Mouse (Mus musculus): ENCODE measurements around the gene Ncbp1.
A peak's percentile ranks its signal among the peaks of the same experiment; 100 is the strongest.

The Ncbp1 gene

DNA sequence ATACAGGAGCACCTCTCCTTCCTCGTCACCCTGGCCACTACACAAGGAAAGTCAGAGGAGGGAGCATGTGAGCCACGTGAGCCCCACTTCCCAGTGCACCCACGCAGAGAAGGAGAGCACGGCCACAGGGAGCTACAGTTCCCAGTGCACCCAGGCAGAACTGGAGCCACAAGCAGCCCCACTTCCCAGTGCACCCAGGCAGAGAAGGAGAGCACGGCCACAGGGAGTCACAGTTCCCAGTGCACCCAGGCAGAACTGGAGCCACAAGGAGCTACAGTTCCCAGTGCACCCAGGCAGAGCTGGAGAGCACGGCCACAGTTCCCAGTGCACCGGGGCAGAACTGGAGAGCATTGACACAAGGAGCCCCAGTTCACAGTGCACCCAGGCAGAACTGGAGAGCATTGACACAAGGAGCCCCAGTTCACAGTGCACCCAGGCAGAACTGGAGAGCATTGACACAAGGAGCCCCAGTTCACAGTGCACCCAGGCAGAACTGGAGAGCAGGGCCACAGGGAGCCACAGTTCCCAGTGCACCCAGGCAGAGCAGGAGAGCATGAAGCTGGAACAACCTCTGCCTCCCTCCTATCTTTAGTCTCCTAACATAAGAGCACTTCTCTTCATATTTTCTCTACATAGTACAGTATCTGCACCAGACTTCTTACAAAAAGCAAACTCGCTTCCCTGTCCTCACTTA is 9.0 kb upstream of the Ncbp1 start:
- peak; percentile 73 to 78 for DNase-seq

DNA sequence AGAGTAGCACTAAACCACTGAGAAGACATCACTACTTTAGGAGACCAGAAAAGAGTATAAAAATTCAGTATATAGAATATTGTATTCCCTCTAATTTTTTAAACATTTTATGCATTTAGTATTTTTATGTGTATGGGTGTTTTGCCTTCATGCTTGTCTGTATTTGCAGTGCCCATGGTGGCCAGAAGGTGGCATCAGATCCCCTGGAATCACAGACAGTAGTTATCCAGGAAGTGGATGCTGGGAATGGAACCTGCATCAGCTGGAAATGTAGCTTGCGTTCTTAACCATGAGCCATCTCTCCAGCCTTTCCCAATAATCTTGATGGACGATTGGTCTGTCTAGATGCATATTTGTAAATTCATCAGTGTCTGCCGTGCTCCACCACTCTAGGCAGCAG is 8.2 kb upstream of the Ncbp1 start:
- DNase-seq: peak; percentile 52 to 80

DNA sequence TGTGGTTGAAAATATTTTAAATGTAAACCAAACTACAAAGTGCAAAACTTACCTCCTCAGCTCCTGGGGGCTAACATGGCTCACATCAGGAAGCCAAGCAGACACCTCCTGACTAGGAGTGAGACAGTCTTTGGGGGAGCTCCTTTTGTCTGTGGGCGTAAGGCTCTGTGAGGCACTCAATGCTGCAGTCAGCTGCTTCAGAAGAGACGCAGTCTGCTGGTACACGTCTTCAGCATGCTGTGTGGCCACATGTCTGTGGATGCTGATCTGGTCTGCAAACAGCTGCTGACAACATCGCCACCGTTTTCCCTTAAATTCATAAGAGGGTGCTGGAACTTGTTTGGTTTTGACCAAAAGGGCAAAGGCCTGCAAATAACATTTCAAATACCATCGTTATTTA is 6.6 kb upstream of the Ncbp1 start:
- no peak for DNase-seq

DNA sequence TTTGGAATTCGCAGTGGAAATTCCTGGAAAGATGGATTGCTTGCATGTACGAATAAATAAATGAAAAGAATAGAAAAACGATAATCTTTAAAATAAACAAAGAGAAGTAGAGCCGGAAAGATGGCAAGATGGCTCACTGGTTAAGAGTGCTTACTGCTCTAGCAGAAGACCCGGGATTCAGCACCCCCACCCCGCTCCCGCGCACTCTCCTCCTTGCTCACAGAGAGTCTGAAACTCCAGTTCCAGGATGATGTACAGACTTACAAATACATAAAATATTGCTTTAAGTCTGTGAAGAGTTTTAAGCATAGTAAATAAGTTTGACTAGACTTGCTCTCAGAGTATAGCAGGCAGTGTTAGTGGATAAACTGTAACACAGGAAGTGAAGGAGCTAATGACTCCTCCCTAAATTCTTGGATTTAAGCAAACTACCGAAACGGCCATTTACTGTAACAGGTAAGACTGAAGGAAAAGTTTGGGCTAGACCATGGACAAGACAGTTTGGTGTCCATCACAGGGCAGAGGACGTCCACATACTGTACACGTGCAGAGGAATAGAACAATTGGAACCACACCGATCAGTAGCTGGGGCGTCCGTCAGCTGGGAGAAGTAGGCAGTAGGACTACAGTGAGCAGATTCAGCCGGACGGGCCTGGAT is 655 bp upstream of the Ncbp1 start:
- peak in 1 of 2 experiments; percentile 20 for DNase-seq

DNA sequence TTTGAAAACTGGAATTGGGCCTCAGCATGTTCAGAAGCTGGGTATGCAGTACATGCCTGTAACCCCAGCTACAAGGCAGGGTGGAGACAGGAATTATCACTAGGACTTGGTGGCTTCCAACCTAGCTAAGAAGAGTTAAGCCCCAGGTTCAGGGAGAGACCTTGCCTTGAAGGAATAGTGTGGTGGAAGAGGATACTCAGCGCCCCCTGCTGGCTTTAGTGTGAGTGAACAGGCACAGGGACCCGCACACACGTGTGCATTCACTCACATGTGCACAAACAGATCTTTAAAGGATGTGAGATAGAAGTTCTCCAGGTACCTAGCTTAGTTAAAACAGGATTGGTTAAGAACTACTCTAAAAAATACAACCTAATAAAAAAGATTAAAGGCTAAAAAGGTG is 5.9 kb downstream of the Ncbp1 start:
- peak in 1 of 2 experiments; percentile 44 for DNase-seq

DNA sequence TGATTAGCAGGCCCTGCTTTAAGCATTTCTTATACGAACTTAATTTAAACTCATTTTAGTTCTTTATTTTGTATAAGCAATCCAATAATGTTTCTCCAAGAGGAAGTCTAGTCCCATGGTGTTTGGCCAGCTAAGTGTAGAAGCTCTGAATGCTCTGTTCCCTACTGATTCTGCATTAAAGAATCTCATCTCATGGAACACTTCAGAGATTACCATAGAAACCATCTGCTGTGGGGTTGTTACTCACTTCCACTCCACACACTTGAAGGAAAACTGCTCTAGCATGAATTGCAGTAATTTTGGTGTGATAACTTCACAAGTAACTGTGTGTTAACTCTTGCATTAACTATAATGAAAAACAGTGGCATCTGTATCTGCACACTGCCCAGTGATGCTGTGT is 8.5 kb downstream of the Ncbp1 start:
- no peak for DNase-seq

DNA sequence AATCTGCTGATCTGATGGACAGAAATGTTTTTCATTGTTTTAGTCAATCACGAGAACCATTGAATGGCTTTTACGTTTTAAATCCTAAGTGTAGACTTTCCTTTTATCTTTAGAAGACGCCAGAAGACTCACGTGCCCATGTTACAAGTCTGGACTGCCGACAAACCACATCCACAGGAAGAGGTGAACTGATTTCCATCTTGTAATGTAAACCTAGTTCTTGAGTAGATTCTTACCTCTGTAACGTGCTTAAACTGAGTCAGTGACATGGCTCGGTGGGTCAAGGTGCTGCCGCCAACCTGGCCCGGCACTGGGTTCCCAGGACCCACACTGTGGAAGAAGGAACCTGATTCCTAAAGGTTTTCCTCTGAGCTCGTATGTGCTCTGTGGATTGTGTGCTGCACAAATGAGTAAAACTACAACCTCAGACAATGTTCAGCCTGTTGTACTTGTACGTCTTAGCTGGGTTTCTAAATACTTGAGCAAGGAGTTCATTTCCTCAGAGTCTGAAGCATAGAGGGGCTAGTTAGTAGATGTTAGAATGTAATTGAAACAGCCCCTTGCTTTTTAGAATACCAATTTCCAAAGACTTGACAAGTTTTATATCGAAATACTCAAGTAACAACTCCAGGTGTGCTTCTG is 13.6 kb downstream of the Ncbp1 start:
- no peak for DNase-seq

DNA sequence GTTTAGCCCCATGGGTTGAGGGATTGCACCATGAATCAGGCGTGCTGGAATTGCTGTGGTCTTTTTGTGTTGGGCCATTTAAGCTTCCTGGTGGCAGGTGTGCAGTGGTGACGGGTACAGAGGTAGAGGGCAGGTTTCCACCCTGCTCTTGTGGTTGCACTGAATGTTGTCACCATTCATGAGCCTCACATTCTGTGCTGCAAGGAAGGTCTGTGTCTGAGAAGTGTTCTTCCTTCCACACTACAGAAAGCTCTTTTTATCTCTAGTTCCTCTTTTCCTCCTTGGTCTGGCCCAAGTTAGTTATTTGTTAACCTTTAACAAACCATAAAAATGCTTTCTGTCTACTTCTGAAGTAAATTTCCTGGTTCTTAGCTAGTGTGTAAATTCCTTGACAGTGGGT is 25.6 kb downstream of the Ncbp1 start:
- DNase-seq: no peak

DNA sequence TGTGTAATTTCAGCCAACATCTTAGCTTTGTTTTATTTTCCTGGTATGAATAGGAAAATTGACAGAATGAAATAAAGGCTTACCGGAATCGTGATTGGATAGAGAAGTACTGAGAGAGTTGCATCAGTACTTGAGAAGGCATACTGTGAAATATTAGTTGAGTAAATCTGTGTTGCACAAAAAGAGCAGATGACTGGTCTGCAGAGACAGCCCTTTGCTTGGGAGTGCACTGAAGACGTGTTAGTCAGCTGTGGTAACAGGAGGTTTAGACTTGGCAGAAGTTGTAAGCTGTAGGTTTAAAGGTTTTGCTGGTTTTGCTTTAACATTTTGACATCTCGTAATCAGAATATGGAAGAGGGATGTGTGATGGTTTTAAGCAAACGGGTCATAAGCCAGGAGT is 27.4 kb downstream of the Ncbp1 start:
- DNase-seq: no peak

DNA sequence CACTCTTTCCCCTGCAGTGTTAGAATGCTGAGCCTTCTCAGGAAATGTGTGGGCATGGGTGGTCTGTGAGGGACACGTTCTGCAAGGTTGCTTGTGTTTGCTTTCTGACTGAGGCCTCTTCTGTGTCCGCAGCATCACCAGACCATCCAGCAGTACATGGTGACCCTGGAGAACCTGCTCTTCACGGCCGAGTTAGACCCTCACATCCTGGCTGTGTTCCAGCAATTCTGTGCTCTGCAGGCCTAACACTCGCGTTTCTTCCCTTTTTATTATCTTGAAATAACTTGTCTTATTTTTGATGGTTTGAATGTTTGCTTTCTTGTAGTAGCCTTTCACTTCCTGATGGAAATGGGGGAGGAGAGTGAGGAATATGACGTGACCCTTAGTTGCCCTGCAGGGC is 33.3 kb downstream of the Ncbp1 start:
- no peak for DNase-seq

DNA sequence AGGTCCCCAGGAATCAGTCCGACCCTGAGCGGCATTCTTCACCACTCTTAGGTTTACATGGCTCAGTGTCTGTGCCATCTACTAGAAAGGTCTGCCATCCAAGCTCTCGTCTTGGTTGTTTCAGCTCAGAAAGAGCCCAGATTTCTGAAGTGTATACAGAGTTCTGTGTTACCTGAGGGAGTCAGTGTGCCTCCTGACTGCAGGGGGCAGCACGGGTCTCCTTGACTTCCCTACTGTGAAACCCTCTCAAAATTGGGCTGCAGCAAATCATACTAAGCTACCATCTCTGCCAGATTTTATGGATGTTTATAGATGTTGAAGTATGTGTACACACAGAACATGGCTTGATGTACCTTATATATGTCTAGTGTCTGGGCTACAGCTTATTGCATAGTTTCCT is 37.9 kb downstream of the Ncbp1 start:
- peak in 1 of 2 experiments; percentile 28 for DNase-seq

DNA sequence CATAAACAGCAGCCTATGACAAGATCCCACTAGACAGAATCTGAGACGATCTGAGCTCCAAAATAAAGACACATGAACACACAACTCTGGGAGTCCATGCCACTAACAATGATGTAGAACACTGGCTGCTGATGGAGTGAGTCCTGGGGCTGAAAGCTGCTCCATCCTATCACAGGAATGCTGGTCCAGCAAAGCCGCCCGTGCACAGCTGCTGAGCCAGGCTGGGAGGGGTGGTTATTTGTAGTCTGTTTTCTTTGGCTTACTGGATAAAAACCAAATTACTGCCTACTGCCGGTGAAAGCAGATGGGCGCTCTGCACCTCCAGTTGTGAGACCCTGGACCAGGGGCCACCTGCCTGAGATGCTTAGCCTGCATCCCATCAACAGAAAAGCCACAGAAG is 38.6 kb downstream of the Ncbp1 start:
- DNase-seq: no peak

DNA sequence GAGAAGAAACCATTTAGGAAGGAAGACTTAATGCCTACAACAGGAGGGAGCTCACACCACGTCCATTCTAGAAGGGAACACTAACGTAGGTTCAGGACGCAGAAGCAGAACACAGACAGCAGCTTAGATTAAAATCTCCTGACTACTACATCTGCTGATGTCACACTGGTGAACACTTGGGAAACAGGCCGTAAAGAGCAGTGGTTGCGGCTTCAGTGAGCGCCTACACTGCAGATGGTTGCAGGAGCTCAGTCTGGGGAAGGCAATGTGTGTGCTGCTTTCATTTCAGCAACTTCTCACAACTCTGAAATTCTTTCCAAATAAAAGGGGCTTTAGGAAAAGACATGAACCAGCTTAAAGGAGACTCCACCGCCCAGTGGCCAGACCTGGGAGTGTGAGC is 39.1 kb downstream of the Ncbp1 start:
- DNase-seq: no peak

DNA sequence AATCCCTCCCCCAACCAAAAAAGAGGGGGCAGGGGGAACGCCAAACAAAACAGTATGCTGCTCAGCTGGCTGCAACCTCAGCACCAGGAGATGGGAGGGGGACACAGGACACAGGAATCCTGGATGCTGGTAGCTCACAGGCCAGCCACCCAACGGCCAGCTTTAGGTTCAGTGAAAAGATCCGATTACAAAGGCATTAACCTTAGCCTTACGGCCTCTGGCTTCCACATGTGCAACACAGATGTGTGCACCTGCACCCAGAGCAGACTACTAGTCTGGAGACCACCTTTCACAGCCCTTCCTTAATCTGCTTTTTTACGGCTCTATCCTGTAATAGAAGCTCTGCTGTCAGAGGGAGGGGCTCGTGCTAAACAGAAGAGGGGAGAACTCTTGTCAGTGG is 42.8 kb downstream of the Ncbp1 start:
- DNase-seq: no peak

DNA sequence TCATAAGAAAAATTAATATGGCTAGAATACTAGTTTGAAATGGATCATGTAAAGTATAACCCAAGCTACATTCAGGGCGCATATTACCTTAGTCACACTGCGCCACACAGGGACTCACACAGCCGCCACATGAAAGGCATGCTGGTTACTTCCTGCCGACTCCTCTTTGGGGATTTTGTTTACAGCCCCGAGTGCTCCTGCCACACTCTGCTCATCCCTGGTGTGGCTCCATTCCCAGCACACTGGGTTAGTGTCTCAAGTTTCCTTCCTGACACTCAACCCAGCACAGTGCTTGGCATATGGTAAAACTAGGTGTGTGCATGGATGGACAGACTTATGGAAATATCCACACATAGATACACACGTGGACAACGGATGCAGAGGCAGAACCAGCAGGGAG is 43.8 kb downstream of the Ncbp1 start:
- DNase-seq: no peak

DNA sequence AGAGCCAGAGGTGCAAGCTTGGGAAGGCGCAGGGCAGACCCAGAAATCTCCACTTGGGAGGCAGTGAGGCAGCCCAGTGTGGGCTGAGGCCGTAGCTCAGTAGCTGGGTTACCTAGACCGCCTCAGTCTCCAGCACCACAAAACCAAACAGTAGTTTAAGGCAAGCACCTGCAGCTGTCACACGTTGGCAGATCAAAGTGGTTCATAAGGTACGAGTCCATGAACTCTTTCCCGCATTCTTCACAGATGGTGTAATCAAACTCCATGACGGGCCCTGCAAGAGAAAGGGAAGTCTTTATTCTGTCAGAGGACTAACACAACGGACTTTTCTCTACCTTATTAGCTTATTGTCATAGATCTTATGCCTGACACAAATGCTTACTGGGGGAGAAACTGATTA is 47.0 kb downstream of the Ncbp1 start:
- no peak for DNase-seq

DNA sequence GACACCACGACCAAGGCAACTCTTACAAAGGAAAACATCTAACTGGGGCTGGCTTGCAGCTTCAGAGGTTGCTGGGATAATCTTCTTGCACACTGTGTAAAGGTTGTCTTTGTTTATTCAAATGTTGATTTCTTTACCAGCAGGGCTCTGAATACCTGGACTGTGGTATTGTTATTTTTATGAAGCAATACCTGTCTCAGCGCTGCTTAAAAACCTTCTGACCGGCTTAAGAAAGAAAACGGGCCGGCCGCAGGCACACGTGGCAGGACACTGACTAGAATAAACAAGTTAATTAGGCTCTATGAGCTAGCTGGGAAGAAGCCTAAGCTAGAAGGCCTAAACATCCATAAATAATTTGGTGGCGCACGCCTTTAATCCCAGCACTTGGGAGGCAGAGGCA is 47.5 kb downstream of the Ncbp1 start:
- DNase-seq: no peak

DNA sequence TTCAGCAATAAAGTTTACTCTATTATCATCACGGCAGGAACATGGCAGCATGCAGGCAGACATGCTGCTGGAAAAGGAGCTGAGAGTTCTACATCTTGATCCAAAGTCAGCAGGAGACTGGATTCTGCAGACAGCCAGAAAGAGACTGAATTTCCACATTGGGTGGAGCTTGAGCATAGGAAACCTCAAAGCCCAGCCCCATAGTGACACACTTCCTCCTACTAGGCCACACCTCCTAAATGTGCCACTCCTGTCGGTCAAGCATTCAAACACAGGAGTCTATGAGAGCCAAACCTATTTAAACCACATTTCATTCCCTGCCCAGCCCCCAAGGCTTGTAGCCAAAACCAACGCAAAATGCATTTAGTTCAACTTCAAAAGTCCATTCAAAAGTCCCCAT is 48.1 kb downstream of the Ncbp1 start:
- DNase-seq: no peak

DNA sequence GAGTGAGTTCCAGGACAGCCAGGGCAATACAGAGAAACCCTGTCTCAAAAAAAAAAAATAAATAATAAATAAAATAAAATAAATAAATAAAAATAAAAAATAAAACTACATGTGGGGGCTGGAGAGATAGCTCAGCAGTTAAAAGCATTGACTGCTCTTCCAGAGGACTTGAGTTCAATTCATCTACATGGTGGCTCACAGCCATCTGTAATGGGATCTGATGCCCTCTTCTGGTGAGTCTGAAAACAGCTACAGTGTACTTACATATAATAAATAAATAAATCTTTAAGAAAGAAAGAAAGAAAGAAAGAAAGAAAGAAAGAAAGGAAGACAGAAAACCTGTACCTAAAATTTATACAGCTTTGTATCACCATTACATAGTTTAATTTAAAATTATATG is 53.6 kb downstream of the Ncbp1 start:
- peak; percentile 41 to 44 for DNase-seq

DNA sequence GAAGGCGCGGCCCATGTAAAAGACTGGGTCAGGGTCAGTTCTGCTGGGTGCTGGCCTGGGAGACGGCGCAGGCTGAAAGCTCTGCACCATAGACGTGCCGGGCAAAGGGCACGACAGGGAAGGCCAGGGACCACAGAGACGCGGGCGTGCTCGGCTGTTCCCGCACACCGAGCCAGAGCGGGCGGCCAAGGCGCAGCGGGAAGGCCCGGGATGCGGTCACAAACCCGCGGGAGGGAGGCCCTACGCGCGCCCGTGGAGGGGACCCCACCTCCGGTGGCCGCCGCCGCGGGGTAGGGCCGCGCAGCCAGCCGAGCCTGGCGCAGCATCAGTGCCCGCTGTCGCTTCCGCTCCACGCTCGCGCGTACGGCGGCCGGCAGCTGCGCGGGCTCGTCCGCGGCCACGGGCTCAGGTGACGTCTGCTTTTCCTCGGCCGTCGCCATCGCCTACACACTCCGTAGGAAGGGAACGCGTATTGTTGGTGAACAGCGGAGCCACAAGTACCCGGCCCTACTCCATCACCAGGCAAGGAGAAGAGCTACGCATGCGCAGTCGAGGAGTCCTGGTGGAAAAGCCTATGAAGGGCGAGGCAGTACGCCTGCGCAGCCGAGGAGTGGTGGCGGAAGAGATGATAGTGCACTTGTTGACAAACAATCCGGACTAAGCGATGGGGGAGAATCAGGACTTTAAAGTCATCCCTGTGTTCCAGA is 57.5 kb downstream of the Ncbp1 start, which contains the start of gene Xpa:
TSS of gene Xpa (minus strand) at position 531 of the 707 bp plus-strand sequence.
- peak; percentile 96 to 98 for DNase-seq

DNA sequence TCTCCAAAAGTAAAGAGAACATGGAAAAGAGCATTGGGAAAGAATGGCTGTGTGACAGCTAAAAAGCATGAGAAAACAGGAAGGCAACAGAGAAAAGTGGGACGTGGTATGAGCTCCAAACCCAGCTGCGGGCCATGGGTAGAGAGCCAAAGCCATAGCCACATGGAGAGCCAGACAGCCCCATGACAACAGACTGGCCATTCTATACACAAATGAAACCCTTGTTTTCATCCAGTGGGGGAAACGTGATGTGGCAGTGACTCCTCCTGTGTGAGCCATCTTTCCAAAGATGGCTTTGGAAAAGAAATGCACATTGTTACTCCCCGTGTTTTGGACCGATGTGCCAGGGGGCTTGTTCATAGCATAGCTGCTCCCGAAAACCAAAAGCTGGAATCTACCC is 58.1 kb downstream of the Ncbp1 start:
- no peak for DNase-seq

DNA sequence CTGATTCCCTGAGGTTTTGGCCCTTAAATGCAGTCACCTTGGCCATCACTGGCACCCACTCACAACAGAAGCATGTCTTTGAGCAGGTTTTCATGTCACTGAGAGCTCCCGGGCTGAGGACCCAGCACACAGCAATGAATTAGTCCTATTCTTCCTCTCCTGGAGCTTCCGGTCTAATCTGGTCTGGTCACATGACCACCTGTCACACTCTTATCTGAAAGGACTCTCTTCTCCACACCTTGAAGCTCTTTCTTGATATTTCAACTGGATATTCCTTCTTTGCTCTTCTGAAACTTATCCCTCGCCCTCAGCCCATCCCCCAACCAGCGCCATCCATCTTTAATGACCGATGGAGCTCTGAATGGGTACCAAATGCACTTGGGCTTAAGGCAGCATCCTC is 59.7 kb downstream of the Ncbp1 start:
- DNase-seq: no peak

DNA sequence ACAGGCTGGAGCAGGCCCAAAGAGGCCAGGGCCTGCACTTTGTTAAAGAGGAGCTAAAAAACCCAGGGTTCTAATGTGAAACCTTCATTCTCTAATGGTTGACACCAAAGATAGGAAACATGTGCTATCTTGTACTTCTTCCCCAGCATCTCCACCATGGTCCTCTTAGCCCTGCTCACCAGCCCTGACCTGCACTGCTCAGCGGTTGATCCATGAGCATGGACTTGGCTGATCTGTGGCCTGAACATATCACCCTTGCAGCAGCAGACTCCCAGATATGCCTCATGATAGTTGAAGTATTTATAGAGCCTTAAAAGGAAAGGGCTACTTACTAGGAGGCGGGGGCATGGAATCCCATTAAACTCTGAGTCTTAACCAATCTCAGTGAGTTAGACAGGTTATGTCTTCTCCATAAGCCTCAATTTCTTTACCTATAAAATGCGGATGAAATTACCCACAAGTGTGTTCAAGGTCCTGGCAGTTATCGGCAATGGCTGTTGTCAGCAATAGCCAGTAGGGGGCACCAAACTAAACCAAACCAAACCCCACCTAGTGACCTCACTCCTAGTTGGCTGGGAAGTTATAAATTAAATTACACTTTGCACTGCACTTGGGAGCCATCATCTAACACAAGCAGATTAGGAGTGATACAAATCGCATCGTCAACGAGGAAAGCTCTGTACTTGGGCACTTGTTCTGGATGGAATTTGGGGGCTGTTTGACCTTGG is 63.6 kb downstream of the Ncbp1 start:
- peak; percentile 81 to 82 for DNase-seq
